Mouse (Mus musculus) cortical plate, adult 2 months (tissue): Measurements from ENCODE around the gene Rsph6a.

Experiments used
- CTCF ChIP-seq: fragments of 200-500 bp; IDR thresholded peaks from 2 replicates; pipeline ENCODE4 v1.5.1; 2011; ENCODE audit warnings: mild to moderate bottlenecking, control low read depth, low read length; ENCODE audit not compliant: insufficient read depth; ENCODE audit errors: extremely low read depth
- POLR2A ChIP-seq: fragments of 200-500 bp; IDR thresholded peaks from 2 replicates; pipeline ENCODE4 v1.6.1; 2011; ENCODE audit warnings: mild to moderate bottlenecking, low read length, control low read depth; ENCODE audit not compliant: insufficient read depth; ENCODE audit errors: extremely low read depth

DNA sequence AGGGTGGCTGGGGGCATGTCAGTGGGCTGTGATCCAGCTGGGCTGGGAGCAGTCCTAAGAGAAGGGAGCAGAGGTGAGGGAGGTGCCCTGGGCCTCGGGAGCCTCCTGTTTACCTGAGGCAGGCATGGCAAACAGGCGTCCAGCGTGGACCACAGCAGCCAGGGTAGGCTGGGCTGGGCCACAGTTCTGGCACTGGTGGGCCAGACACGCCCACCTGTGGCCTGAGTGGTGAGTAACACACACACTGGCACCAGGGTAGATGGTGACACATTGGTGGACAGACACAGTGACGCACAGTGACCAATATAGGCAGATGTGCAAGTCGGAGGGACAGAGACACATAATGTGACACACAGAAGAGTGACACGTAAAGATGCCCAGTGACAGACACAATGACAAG is 43.9 kb upstream of the Rsph6a start:
- TF ChIP-seq POLR2A (no peak), CTCF (no peak)
